Mouse (Mus musculus) C2C12 (cell line): Measurements from ENCODE around the gene Hps4. TPM values are rescaled to one million over a fixed set of nuclear protein-coding genes. Genes with fewer than 3 reads are reported as not detected.

Experiments used
- H3K27me3 ChIP-seq: one replicate; pipeline ENCODE4 v1.6.1; 2011; ENCODE audit not compliant: control insufficient read depth, insufficient read depth, insufficient read length
- H3K36me3 ChIP-seq: one replicate; pipeline ENCODE4 v1.6.1; 2011; ENCODE audit not compliant: control insufficient read depth, insufficient read depth
- H3K4me3 ChIP-seq: one replicate; pipeline ENCODE4 v1.5.1; 2011; ENCODE audit warnings: mild to moderate bottlenecking, control low read depth; ENCODE audit not compliant: poor library complexity, insufficient read depth, severe bottlenecking
- H3K79me2 ChIP-seq: one replicate; pipeline ENCODE4 v1.6.1; 2011; ENCODE audit not compliant: control insufficient read depth, insufficient read depth
- H3K79me3 ChIP-seq: one replicate; pipeline ENCODE4 v1.6.1; 2011; ENCODE audit warnings: low read depth, control low read depth
- H3ac ChIP-seq: one replicate; pipeline ENCODE3; 2011; ENCODE audit warnings: low read depth; ENCODE audit not compliant: control insufficient read depth, insufficient read length
- CEBPB ChIP-seq: IDR thresholded peaks from one replicate; pipeline ENCODE4 v1.6.1; 2011; ENCODE audit warnings: low read depth, mild to moderate bottlenecking, control low read depth, moderate library complexity
- CTCF ChIP-seq: IDR thresholded peaks from one replicate; pipeline ENCODE4 v1.5.1; 2011; ENCODE audit not compliant: control insufficient read depth, insufficient read depth, insufficient read length
- FOSL1 ChIP-seq: IDR thresholded peaks from one replicate; pipeline ENCODE4 v1.8.0; 2011; ENCODE audit warnings: mild to moderate bottlenecking, low read length; ENCODE audit not compliant: poor library complexity, insufficient read depth, severe bottlenecking
- MAX ChIP-seq: IDR thresholded peaks from one replicate; pipeline ENCODE4 v1.6.1; 2011; ENCODE audit warnings: mild to moderate bottlenecking, control low read depth
- MYOD1 ChIP-seq: IDR thresholded peaks from one replicate; pipeline ENCODE4 v1.6.1; 2011; ENCODE audit warnings: low read depth; ENCODE audit not compliant: control insufficient read depth, insufficient read length
- MYOG ChIP-seq: IDR thresholded peaks from one replicate; pipeline ENCODE4 v1.6.1; 2011; ENCODE audit not compliant: control insufficient read depth, insufficient read length; ENCODE audit errors: extremely low read depth
- USF1 ChIP-seq: IDR thresholded peaks from one replicate; pipeline ENCODE4 v1.6.1; 2011; ENCODE audit warnings: low read depth, mild to moderate bottlenecking, control low read depth, moderate library complexity
- long read RNA-seq, 2 experiments: library from polyadenylated mRNA; unstranded; transcript quantifications; one replicate each; pipeline ENCODE4 v2.0.0; 2019 to 2020
- polyA plus RNA-seq: library from polyadenylated mRNA; unstranded; fragments of >200 nt; fragmentation: generic; extraction: Trizol; gene quantifications from one replicate; pipeline ENCODE4 v1.2.1, GENCODE M21; 2012; ENCODE audit warnings: missing spikeins

The Hps4 gene
- polyA plus RNA-seq, result 16.1 TPM
- long read RNA-seq, experiment 1, partial matches to known transcripts, result 1 of 3 reads
- long read RNA-seq, experiment 1, other reads (novel, unspliced or antisense), result 1 of 3 reads
- long read RNA-seq, experiment 2, transcript Hps4-201 (14 exons, 2,836 nt), result major isoform, 9 of 50 reads
- long read RNA-seq, experiment 2, transcript Hps4-202 (14 exons, 3,345 nt), result minor isoform, 8 of 50 reads
- long read RNA-seq, experiment 2, partial matches to known transcripts, result 11 of 50 reads
- long read RNA-seq, experiment 2, other reads (novel, unspliced or antisense), result 22 of 50 reads

DNA sequence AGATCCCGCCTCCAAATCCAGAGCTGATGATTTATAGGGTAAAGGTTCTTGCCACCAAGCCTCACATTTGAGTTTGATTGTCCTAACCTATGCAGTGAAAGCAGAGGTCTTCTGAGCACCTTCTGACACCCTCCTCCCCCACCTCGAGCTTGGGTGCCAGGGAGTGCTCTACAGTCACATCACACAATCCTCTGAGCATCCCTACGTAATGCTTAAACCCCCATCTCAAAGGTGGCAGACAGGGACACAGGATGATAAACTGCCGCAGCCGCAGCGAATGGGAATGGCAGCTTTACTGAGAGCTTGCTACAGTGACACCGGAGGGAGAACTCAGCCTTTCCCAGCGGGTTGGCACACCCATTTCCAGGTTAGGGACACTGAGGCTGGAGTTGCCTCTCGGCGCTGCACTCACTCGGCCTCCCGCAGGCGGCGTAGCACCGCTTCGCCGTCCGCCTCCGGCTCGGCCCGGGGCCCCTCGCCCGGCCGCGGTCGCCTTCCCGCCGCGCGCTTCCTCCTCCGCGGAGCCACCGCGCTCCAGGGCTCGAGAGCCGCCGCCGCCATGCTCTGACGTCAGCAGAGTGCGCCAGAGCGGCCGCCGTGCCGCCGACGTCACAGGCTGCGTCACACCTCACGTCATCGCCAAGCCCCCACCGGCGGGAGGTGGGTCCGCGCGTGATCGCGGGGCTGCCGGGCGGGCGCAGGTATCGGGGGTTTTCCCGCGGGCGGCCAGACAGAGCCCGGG lies at the start of gene Hps4, which contains the start of gene Srrd:
TSS of gene Hps4 (plus strand) at position 621 of the 742 bp plus-strand sequence.
TSS of gene Srrd (minus strand) at position 578 of the 742 bp plus-strand sequence.
- peak within 1 kb of the TSS; percentile 78 for H3ac ChIP-seq
- peaks cover 7% of the 10 kb centered on the region for H3K79me3 ChIP-seq
- H3K4me3 ChIP-seq, result peak within 1 kb of the TSS; percentile 78
- TF ChIP-seq CTCF (peak; percentile 1), MAX (no peak), CEBPB (no peak), MYOG (no peak), USF1 (no peak), FOSL1 (no peak)
- peaks cover 22% of the 10 kb centered on the region for H3K79me2 ChIP-seq
- H3K27me3 ChIP-seq, result no peaks in the 10 kb centered on the region
- peaks cover 22% of the 10 kb centered on the region for H3K36me3 ChIP-seq

DNA sequence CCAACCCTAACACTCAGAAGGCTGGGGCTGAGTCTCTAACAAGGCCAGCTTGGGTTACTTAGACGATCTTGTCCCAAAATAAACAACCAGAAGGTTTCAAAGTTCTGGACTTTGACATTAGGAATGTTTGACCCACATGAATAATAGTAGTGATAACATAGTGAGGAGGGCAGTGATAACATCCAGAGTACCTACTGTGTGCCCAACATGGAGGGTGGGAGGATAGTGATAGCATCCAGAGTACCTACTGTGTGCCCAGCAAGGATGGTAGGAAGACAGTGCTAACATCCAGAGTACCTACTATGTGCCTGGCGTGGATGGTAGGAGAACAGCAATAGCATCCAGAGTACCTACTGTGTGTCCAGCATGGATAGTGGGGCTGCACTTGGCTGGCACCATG lies 49.1 kb upstream of the Hps4 start:
- H3ac ChIP-seq, result no peak overlapping the region
- H3K79me2 ChIP-seq, result peaks cover 100% of the 10 kb centered on the region
- peaks cover 33% of the 10 kb centered on the region for H3K36me3 ChIP-seq
- H3K79me3 ChIP-seq, result peaks cover 90% of the 10 kb centered on the region
- no peak for TF ChIP-seq USF1
- no peak for TF ChIP-seq MAX
- TF ChIP-seq CEBPB, result no peak
- TF ChIP-seq CTCF, result no peak
- TF ChIP-seq MYOG, result no peak
- TF ChIP-seq MYOD1, result no peak
- no peak for TF ChIP-seq FOSL1
- no peaks in the 10 kb centered on the region for H3K27me3 ChIP-seq
- H3K4me3 ChIP-seq, result no peak overlapping the region

DNA sequence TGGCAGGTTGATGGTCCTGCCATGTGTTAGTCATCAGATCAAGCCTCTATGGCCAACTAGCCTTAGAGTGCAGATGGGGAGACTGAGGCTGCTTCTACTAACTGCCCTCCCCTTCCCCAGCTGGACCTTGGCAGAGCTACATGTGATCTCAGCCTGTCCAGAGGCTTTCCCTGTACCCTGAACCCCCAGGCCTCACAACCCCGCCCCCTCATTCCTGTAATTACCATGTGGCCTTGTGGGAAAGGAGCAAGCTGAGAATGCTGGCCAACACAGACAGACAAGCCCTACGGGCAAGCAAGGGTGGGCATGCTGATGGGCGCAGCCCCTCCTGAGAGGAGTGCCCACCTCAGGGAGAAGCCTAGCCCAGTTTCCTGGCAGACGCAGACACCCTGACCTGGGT lies 48.2 kb upstream of the Hps4 start:
- Histone ChIP-seq H3ac (peak overlapping the region; percentile 20), H3K79me2 (peaks cover 100% of the 10 kb centered on the region), H3K79me3 (peaks cover 91% of the 10 kb centered on the region), H3K36me3 (peaks cover 38% of the 10 kb centered on the region), H3K4me3 (no peak overlapping the region), H3K27me3 (no peaks in the 10 kb centered on the region)
- TF ChIP-seq MAX (no peak), FOSL1 (no peak), USF1 (no peak), CTCF (no peak), MYOD1 (no peak), MYOG (no peak), CEBPB (no peak)

DNA sequence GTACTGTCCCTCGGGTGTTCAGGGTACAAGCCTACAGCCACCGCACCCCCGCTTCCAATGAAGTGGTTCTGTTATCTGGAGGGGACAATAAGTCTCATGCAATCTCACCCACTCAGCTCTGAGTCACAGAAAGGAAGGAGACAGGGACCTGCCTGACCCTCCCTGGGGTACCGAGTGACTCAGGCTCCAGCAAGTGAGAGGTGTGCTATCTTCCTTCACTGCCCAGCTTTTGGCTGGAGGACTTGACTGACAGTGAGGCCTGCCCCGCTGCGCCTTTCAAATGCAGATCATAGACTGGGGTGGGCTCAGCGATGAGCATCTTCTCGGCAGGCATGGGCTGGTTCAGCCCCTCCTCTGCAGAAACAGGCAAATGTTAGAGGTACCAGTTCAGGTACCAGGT lies 47.7 kb upstream of the Hps4 start:
- peak; percentile 18 for TF ChIP-seq CEBPB
- TF ChIP-seq MYOG, result no peak
- TF ChIP-seq MAX, result peak; percentile 33
- peak; percentile 70 for TF ChIP-seq FOSL1
- TF ChIP-seq MYOD1, result peak; percentile 82
- TF ChIP-seq CTCF, result no peak
- no peak for TF ChIP-seq USF1
- H3K27me3 ChIP-seq, result no peaks in the 10 kb centered on the region

DNA sequence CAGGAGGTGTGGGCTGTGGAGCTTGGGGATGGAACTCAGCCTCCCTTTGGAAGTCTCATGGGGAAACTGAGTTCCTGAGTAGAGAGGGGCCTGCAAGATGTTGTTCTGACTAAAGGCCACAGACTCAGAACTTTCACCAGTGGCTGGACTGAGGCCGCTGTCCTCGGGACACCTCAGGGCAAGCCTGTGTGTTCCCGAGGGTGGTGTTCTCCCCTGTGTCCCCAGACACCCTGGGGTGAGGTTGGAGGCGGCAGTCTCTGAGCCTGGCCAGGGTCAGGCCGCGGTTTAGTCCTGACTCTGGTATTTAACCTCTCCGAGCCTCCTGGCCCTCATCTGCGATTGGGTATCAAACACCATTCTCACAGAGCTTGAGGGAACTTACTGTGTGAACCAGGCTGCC lies 47.3 kb upstream of the Hps4 start:
- H3K27me3 ChIP-seq, result no peaks in the 10 kb centered on the region
- peaks cover 33% of the 10 kb centered on the region for H3K36me3 ChIP-seq
- H3K4me3 ChIP-seq, result no peak overlapping the region
- TF ChIP-seq FOSL1, result no peak
- TF ChIP-seq MYOD1, result no peak
- TF ChIP-seq CTCF, result no peak
- TF ChIP-seq CEBPB, result no peak
- TF ChIP-seq USF1, result no peak
- no peak for TF ChIP-seq MAX
- no peak for TF ChIP-seq MYOG
- H3ac ChIP-seq, result peak overlapping the region; percentile 50
- peaks cover 91% of the 10 kb centered on the region for H3K79me3 ChIP-seq
- peaks cover 100% of the 10 kb centered on the region for H3K79me2 ChIP-seq

More for the DNA sequence above, 47.7 kb upstream of the Hps4 start:
- Histone ChIP-seq H3K4me3 (no peak overlapping the region), H3K36me3 (peaks cover 37% of the 10 kb centered on the region), H3K79me3 (peaks cover 91% of the 10 kb centered on the region), H3ac (no peak overlapping the region), H3K79me2 (peaks cover 100% of the 10 kb centered on the region)
